ENCODE assay signal across 8 mouse cellular contexts in the genomic region with DNA sequence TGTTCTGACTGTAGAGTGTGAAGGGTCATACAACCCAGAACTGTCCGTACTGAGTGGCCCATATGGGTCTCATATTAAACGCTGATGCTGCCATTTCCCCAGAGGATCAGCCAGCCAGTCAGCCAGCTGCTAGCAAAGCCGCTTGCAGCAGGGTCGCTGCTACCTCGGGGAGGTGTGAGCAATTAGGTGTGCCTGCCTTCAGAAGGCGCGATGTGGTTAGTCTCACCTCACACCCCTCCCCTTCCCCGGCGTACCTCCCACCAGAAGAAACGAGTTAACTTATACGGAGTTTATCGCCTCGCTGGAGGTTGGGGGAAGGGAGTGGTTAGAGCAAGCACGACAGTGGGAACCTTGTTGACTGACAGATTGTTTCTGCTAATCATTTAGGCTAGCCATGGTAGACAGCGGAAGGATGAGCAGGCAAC. TPM values are rescaled to one million over a fixed set of nuclear protein-coding genes. Genes with fewer than 3 reads are reported as not detected.
DNase-seq lines count a peak whose midpoint lies in the region; ATAC-seq and TF ChIP-seq lines count a peak whose summit lies in the region.

No protein-coding gene starts in this region.

- no peak for TF ChIP-seq CTCF in lung, embryonic 14.5 days (IDR thresholded peaks at IDR 0.05; ENCODE audit: low read depth)

- H3K27me3 ChIP-seq in lung, embryonic 14.5 days (ENCODE audit: insufficient read depth, low read length), result peaks cover 10% of the 10 kb centered on the region; the same call in 1 of the 2 replicates
- peaks cover 83% of the 10 kb centered on the region for H3K27me3 ChIP-seq in hindbrain, embryonic 10.5 days (ENCODE audit: insufficient read depth, poor library complexity, severe bottlenecking)
- peaks cover 40% of the 10 kb centered on the region for H3K27me3 ChIP-seq in limb, embryonic 10.5 days (ENCODE audit: low read depth, poor library complexity, severe bottlenecking)
- H3K27me3 ChIP-seq in neural tube, embryonic 15.5 days (replicated peaks), result no peaks in the 10 kb centered on the region

- no peak overlapping the region for H3K27ac ChIP-seq in lung, embryonic 14.5 days (ENCODE audit: low read depth)
- 0 out of 2 replicates have a peak overlapping the region, but pooled peaks have one; percentile 8 for H3K27ac ChIP-seq in hindbrain, embryonic 10.5 days
- H3K27ac ChIP-seq in limb, embryonic 10.5 days, result peak overlapping the region; percentile 92
- H3K27ac ChIP-seq in neural tube, embryonic 15.5 days (replicated peaks), result peak overlapping the region; percentile 85

- no peak for ATAC-seq in lung, embryonic 14.5 days (ENCODE audit: insufficient read depth)
- ATAC-seq in neural tube, embryonic 15.5 days (ENCODE audit: low FRiP score), result peak; percentile 29
- no peak for ATAC-seq in granulocyte monocyte progenitor cell, adult 5-6 weeks (replicated peaks; ENCODE audit: poor library complexity, severe bottlenecking)

- peak; percentile 33 for DNase-seq in lung, embryonic 14.5 days
- DNase-seq in lung, postnatal 10 days, result no peak
- peak; percentile 35 for DNase-seq in embryo, embryonic 9.5 days (ENCODE audit: extremely low spot score)
- DNase-seq in hindbrain, embryonic 10.5 days (ENCODE audit: low spot score), result peak; percentile 43
- peak; percentile 72 for DNase-seq in limb, embryonic 10.5 days (ENCODE audit: low spot score)
- no peak for DNase-seq in gastrocnemius, postnatal 36 days

- H3K4me2 ChIP-seq in lung, embryonic 14.5 days, result peak overlapping the region; percentile 98
- peak overlapping the region; percentile 95 for H3K4me2 ChIP-seq in neural tube, embryonic 15.5 days

- peak overlapping the region; percentile 57 for H3K9ac ChIP-seq in lung, embryonic 14.5 days
- peak overlapping the region; percentile 82 for H3K9ac ChIP-seq in neural tube, embryonic 15.5 days (replicated peaks)

- intact Hi-C loops in gastrocnemius, postnatal 36 days (cut with DNase I), result no loop called here

- H3K4me3 ChIP-seq in lung, embryonic 14.5 days (ENCODE audit: low read depth, low read length), result peak overlapping the region; percentile 69
- peak overlapping the region; percentile 79 for H3K4me3 ChIP-seq in hindbrain, embryonic 10.5 days
- H3K4me3 ChIP-seq in limb, embryonic 10.5 days, result peak overlapping the region; percentile 76
- peak overlapping the region; percentile 84 for H3K4me3 ChIP-seq in neural tube, embryonic 15.5 days (replicated peaks)

- no peaks in the 10 kb centered on the region for H3K36me3 ChIP-seq in lung, embryonic 14.5 days (ENCODE audit: insufficient read depth)
- no peaks in the 10 kb centered on the region for H3K36me3 ChIP-seq in hindbrain, embryonic 10.5 days
- 0 out of 2 replicates have a peak, but pooled peaks cover 2% of the 10 kb centered on the region for H3K36me3 ChIP-seq in limb, embryonic 10.5 days
- H3K36me3 ChIP-seq in neural tube, embryonic 15.5 days, result no peaks in the 10 kb centered on the region

- WGBS in lung, embryonic 14.5 days, result 0% methylated on average over 15 of the region's 15 CpGs
- under 1% methylated on average over 15 of the region's 15 CpGs for WGBS in hindbrain, embryonic 10.5 days
- 0% methylated on average over 15 of the region's 15 CpGs for WGBS in limb, embryonic 10.5 days
- WGBS in neural tube, embryonic 15.5 days, result under 1% methylated on average over 15 of the region's 15 CpGs

- H3K9me3 ChIP-seq in lung, embryonic 14.5 days (ENCODE audit: low read depth, low read length), result no peaks in the 10 kb centered on the region
- H3K9me3 ChIP-seq in hindbrain, embryonic 10.5 days, result no peaks in the 10 kb centered on the region
- no peaks in the 10 kb centered on the region for H3K9me3 ChIP-seq in limb, embryonic 10.5 days (replicated peaks)
- H3K9me3 ChIP-seq in neural tube, embryonic 15.5 days (replicated peaks), result no peaks in the 10 kb centered on the region

- peaks cover 7% of the 10 kb centered on the region; the same call in 1 of the 2 replicates for H3K4me1 ChIP-seq in lung, embryonic 14.5 days (ENCODE audit: insufficient read depth)
- peaks cover 26% of the 10 kb centered on the region for H3K4me1 ChIP-seq in hindbrain, embryonic 10.5 days (replicated peaks)
- peaks cover 30% of the 10 kb centered on the region for H3K4me1 ChIP-seq in limb, embryonic 10.5 days
- H3K4me1 ChIP-seq in neural tube, embryonic 15.5 days, result peaks cover 30% of the 10 kb centered on the region

RNA-seq across cellular contexts. Expression of a gene that starts 0.8 kb away (rescaled TPM):
- 15.9 and 17.5 TPM in 2 replicates for polyA plus RNA-seq in lung, embryonic 14.5 days (2014; fragmentation: Nextera tagmentation; extraction: Ambion mirVana)
- polyA plus RNA-seq in hindbrain, embryonic 10.5 days (2016; fragmentation: Nextera tagmentation; extraction: Ambion mirVana), result 9.2 TPM in 2 replicates
- polyA plus RNA-seq in limb, embryonic 10.5 days (2016; fragmentation: Nextera tagmentation; extraction: Ambion mirVana), result 20.6 and 32.5 TPM in 2 replicates
- 48.6 and 53.9 TPM in 2 replicates for polyA plus RNA-seq in neural tube, embryonic 15.5 days (2015; fragmentation: Nextera tagmentation; extraction: Ambion mirVana)
- under 1 TPM; 0.36 to 0.37 TPM for total RNA-seq in gastrocnemius, postnatal 36 days (2021)
- 0.28 and 0.49 TPM in 2 replicates for total RNA-seq in granulocyte monocyte progenitor cell, adult 5-6 weeks (2014; fragmentation: Nextera tagmentation)
- 2.3 and 3.8 TPM in 2 replicates for total RNA-seq in granulocyte monocyte progenitor cell, adult 5-6 weeks (2017)

Comparison
In these comparisons a context has a peak if more than half of its experiments do, and no peak if none do; other contexts are left out.
1. DNase-seq: peak in lung, embryonic 14.5 days (single experiment), embryo, embryonic 9.5 days (single experiment), hindbrain, embryonic 10.5 days (single experiment) and limb, embryonic 10.5 days (single experiment); none in lung, postnatal 10 days (single experiment) and gastrocnemius, postnatal 36 days (0 of 2).
2. Peak in every context shown above with its lines, with median percentiles within 50 percentile points of each other: H3K4me3 ChIP-seq.